ENCODE assay signal across 10 mouse cellular contexts in the genomic region with DNA sequence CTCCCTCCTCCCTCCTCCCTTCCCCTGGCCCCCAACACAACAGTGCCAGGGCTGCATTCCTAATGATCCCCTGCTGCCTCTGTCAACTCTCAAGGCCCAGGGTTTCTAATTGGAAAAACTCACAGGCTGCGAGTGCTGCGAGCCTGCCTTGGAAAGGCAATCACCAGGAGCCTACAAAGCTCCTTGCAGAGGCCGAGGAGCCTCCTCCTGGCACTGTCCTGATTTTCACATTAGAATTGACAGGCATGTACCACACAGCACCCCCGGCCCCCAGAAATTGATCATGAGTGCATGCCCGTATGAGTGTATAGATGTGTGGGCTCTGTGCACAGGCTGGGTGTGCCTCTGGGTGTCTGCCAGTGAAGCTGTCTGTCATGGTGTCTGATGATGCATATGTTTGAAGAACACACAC. TPM values are rescaled to one million over a fixed set of nuclear protein-coding genes. Genes with fewer than 3 reads are reported as not detected.
DNase-seq lines count a peak whose midpoint lies in the region.
"Had no signal": no experiment of that assay in that cellular context is flagged by ENCODE, and none has a peak within 500 bp of the region (broad histone marks: within the 10 kb centered on the region; RNA-seq: fewer than 3 reads in every experiment).

No protein-coding gene starts in this region.

- H3K36me3 ChIP-seq in midbrain, embryonic 10.5 days = no peaks in the 10 kb centered on the region
- H3K36me3 ChIP-seq: liver, embryonic 15.5 days had no signal

- H3K9me3 ChIP-seq in midbrain, embryonic 10.5 days (replicated peaks) = no peaks in the 10 kb centered on the region
- H3K9me3 ChIP-seq: liver, embryonic 15.5 days had no signal

- no peak overlapping the region for H3K4me3 ChIP-seq in midbrain, embryonic 10.5 days
- H3K4me3 ChIP-seq: liver, embryonic 15.5 days had no signal

- H3K4me1 ChIP-seq in midbrain, embryonic 10.5 days = peaks cover 63% of the 10 kb centered on the region
- H3K4me1 ChIP-seq: liver, embryonic 15.5 days had no signal

- H3K27me3 ChIP-seq in midbrain, embryonic 10.5 days (ENCODE audit: low read depth, poor library complexity, severe bottlenecking) = no peaks in the 10 kb centered on the region
- H3K27me3 ChIP-seq: liver, embryonic 15.5 days had no signal

- 31% methylated on average over 5 of the region's 5 CpGs for WGBS in midbrain, embryonic 10.5 days

- H3K27ac ChIP-seq in midbrain, embryonic 10.5 days (replicated peaks) = peak overlapping the region; percentile 79
- H3K27ac ChIP-seq: liver, embryonic 15.5 days had no signal

- DNase-seq in lung, postnatal 10 days = peak; percentile 19
- DNase-seq in lung, postnatal 36 days = no peak
- DNase-seq in layer of hippocampus, adult 8-10 months (ENCODE audit: low spot score in 2 of 2) = peak; percentile 65 to 68
- peak; percentile 39 for DNase-seq in midbrain, embryonic 10.5 days (ENCODE audit: low spot score)
- DNase-seq in telencephalon, adult 2 months (ENCODE audit: low read depth, low spot score) = peak; percentile 68
- DNase-seq in spleen, postnatal 4 days (ENCODE audit: low spot score in 2 of 2) = no peak
- no peak for DNase-seq in spleen, adult 12 weeks (ENCODE audit: low spot score)
- no peak for DNase-seq in heart, postnatal 4 days

RNA-seq across cellular contexts. Expression of gene Lrfn2, which starts 44.4 kb away (rescaled TPM):
- 10 to 100 TPM; 34.9 to 42.6 (median 36.9) TPM for total RNA-seq in layer of hippocampus, adult 8-10 months (2022)
- polyA plus RNA-seq in midbrain, embryonic 10.5 days (2016; fragmentation: Nextera tagmentation; extraction: Ambion mirVana) = 0.23 and 0.43 TPM in 2 replicates
- under 1 TPM; 0.38 to 0.41 TPM for total RNA-seq in heart, postnatal 4 days (2021)
- polyA plus RNA-seq: C2C12; liver, embryonic 15.5 days had no signal

Comparison
In these comparisons a context has a peak if more than half of its experiments do, and no peak if none do; other contexts are left out.
1. DNase-seq: peak in lung, postnatal 10 days (single experiment), layer of hippocampus, adult 8-10 months (2 of 2), midbrain, embryonic 10.5 days (single experiment) and telencephalon, adult 2 months (single experiment); none in lung, postnatal 36 days (single experiment), spleen, postnatal 4 days (0 of 2), spleen, adult 12 weeks (single experiment) and heart, postnatal 4 days (single experiment).
2. RNA of gene Lrfn2, which starts 44.4 kb away (total RNA-seq): 34.9 to 42.6 TPM in layer of hippocampus, adult 8-10 months; 0.38 to 0.41 TPM in heart, postnatal 4 days; every median in the first group is over 10 times any median in the second.